Mouse (Mus musculus) CD4-positive, CD25-positive, alpha-beta regulatory T cell, adult 9 weeks (primary cell): Measurements from ENCODE around the gene Dpep3. TPM values are rescaled to one million over a fixed set of nuclear protein-coding genes. Genes with fewer than 3 reads are reported as not detected.

Experiments used
- polyA plus RNA-seq: library from polyadenylated mRNA; unstranded; fragments of 100-300 nt; shearing (Covaris generic); gene quantifications from one replicate; pipeline ENCODE4 v1.2.1, GENCODE M21; 2017

The Dpep3 gene
- not detected for polyA plus RNA-seq

GRCm38 (mm10) chr8:105979325-105979724, at the start of gene Dpep3:
Gene Dpep3 (minus strand): TSS chr8:105979429.

DNA sequence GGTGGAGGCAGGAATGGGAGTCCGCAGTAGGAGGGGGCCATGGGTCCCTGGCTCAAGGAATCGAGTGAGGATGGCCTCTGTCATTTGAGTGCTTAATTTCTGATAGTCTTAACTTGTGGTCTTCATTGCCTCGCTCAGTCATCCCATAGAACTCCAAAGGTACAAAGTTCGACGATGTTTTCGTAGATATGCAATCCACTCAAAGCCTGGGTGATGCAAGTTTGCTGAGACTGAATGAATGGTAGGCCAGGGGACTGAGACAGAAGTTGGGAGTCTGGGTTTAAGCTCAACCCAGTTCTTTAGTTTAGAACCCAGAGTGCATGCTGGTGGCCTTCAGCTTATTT, 32.4 kb upstream of the Dpep3 start, which contains the start of gene Ddx28:
Gene Ddx28 (minus strand): TSS at position 240 of the 344 bp plus-strand sequence.

GRCm38 (mm10) chr8:106005875-106006274, 26.6 kb upstream of the Dpep3 start, which contains the start of gene Dpep2nb:
Gene Dpep2nb (minus strand): TSS chr8:106005975.

DNA sequence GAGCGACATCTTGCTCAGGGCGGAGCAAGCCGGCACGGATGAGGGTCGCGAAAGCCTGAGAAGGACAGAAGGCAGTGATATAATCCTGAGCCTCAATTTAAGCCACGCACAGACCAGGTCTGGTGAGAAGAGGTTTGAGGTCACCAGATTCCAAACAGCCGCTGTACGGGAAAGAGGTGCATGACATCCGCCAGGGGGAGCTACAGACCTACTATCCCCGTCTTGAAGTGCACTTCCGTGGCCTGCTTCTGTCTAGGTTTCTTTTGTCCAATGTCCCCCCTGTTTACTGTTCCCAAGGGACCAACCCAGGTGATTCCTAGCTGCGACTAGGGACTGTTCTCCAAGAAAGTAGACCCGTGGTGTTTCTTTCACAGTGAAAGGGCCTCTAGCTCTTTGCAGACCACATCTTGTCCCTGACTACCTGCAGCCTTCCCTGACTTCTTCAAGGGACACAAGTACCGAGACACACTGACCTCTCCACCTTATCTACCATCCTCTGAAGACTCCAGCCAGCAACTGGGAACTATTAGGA, 11.7 kb upstream of the Dpep3 start, which contains the start of gene Dus2:
Gene Dus2 (plus strand): TSS at position 482 of the 532 bp plus-strand sequence.

GRCm38 (mm10) chr8:105965905-105966341, 13.3 kb downstream of the Dpep3 start, which contains the start of gene Slc12a4:
Gene Slc12a4 (minus strand): TSS chr8:105966097.

DNA sequence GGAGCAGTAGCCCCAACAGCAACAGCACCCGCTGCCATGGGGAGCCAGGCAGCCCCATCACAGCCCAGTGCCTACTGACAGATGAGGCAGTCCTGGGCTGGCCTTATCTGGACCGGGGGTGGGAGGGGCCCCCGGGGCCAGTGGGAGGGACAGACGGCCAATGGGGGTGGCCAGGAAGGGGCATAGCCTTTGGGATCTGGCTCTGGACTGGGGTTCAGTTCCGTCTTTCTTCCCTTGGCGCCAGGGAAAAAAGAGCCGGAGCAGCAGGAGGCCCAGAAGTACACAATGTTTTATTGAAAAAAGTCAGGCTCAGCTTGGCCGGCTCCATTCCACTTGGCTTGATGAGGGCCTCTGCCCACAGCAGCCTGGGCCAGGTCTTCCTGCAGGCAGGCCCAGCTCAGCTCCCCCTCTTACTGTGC, 35.9 kb downstream of the Dpep3 start, which contains the start of gene Lcat:
Gene Lcat (minus strand): TSS at position 62 of the 419 bp plus-strand sequence.

DNA sequence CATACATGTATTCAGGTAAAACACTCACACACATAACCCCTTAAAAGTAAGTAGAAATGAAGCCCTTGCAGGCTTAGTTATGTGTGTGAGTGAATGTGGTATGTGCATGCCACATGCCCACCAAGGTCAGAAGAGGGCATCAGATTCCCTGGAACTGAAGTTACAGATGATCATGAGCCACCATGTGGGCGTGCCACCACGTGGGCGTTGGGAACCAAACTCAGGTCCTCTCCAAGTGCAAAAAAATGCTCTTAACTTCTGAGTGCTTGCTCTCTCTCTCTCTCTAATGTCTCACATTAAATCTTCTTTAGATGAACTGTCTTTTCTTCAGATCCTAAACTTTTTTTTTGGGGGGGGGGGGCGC, 40.9 kb downstream of the Dpep3 start, which contains the start of gene Psmb10:
Gene Psmb10 (minus strand): TSS at position 139 of the 364 bp plus-strand sequence.

GRCm38 (mm10) chr8:105933762-105934161, 45.5 kb downstream of the Dpep3 start, which contains the start of gene Ctrl:
Gene Ctrl (minus strand): TSS chr8:105933862.

Other genes starting within 250 kb of the Dpep3 start
- 5.5 TPM for gene Gfod2, start 220.8 kb downstream of the Dpep3 start, polyA plus RNA-seq
- 34.6 TPM for gene Ranbp10, start 152.1 kb downstream of the Dpep3 start, polyA plus RNA-seq
- not detected for gene Tsnaxip1, start 151.7 kb downstream of the Dpep3 start, polyA plus RNA-seq
- gene Cenpt, start 126.2 kb downstream of the Dpep3 start, polyA plus RNA-seq = 20.2 TPM
- gene Thap11, start 124.3 kb downstream of the Dpep3 start, polyA plus RNA-seq = 7.6 TPM
- 17.9 TPM for gene Nutf2, start 118.8 kb downstream of the Dpep3 start, polyA plus RNA-seq
- 105 TPM for gene Edc4, start 98.5 kb downstream of the Dpep3 start, polyA plus RNA-seq
- gene Nrn1l, start 85.9 kb downstream of the Dpep3 start, polyA plus RNA-seq = 2.1 TPM
- 28.0 TPM for gene Pskh1, start 79.0 kb downstream of the Dpep3 start, polyA plus RNA-seq
- 2.8 TPM for gene Ctrl, start 45.6 kb downstream of the Dpep3 start, polyA plus RNA-seq
- 552 TPM for gene Psmb10, start 41.0 kb downstream of the Dpep3 start, polyA plus RNA-seq
- gene Lcat, start 36.0 kb downstream of the Dpep3 start, polyA plus RNA-seq = 0.55 TPM
- gene Slc12a4, start 13.3 kb downstream of the Dpep3 start, polyA plus RNA-seq = 7.0 TPM
- 26.0 TPM for gene Dus2, start 11.9 kb upstream of the Dpep3 start, polyA plus RNA-seq
- not detected for gene Dpep2nb, start 26.5 kb upstream of the Dpep3 start, polyA plus RNA-seq
- 6.7 TPM for gene Ddx28, start 32.5 kb upstream of the Dpep3 start, polyA plus RNA-seq
- gene Nfatc3, start 79.4 kb upstream of the Dpep3 start, polyA plus RNA-seq = 36.8 TPM
- gene Esrp2, start 157.5 kb upstream of the Dpep3 start, polyA plus RNA-seq = 5.3 TPM
- 12.9 TPM for gene Pla2g15, start 171.0 kb upstream of the Dpep3 start, polyA plus RNA-seq
- 50.2 TPM for gene Slc7a6, start 189.4 kb upstream of the Dpep3 start, polyA plus RNA-seq
- gene Slc7a6os, start 231.5 kb upstream of the Dpep3 start, polyA plus RNA-seq = 32.5 TPM
- gene Prmt7, start 231.5 kb upstream of the Dpep3 start, polyA plus RNA-seq = 46.0 TPM